Mouse (Mus musculus) adipocyte (in vitro differentiated cells): ENCODE measurements at regions not wholly inside any gene's neighbourhood (a gene's known extent, or its start where the extent isn't known, plus 50 kb on each side); places are given as distances from the start of the nearest gene placed in this dataset.

Source experiments
- DNase-seq: peaks from one replicate; pipeline ENCODE4 v3.0.0-alpha.2; 2016; ENCODE audit warnings: low spot score

DNA sequence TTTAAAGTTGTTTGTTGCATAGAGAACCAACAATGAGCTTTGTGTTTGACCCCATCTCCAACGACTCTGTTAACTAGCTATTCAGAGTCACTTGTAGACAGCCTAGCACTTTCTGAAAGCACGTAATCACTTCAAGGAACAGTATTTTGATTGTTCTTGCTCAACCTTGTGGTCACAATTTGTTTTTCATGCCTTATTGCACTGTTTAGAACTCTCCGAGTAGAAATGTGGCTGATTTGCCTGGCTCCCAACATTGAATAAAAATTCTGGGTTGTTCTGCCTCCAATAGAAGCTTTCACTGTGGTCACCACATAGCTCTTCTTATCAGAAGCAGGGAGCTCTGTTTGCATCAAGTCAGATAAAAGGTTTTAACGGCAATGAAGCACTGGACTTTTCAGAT, 446.9 kb upstream of the Fam19a5 start:
- no peak for DNase-seq

DNA sequence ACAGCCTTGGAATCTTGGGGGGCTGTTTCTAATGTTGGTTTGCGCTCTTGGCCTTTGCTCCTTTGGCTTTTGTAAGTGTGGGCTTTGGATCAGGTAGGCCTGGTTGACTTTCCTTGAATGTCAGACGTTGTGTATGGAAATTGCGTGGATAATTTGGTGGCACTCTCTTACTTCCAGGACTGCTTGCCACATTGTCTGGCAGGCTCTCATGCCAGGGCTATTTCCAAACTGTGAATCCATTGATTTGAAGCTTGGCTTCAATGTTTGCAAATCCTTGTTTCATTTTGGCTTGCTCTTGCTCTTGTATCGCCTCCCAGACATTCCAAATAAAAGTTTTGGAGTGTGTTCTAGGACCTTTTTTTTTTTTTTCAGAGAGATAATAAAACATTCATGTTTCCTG, 443.0 kb upstream of the Fam19a5 start:
- no peak for DNase-seq

DNA sequence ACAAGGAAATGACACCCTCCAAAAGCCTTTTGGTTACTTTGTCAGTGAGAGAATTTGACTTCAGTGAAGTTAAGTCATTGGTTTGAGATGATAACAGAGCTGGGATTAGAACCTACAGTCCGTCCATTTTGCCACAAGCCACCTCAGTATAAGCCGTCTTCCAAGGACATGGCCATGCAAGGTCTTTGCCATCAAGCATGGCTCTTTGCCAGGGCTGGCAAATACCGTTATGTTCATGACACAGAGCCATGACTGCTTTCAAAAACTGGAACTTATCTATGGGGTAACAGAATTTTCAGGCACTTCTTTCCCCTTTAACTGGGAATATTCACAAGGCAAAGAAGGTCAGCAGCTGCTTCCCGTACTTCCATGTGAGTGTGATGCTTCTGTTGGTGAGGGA, 441.9 kb upstream of the Fam19a5 start:
- no peak for DNase-seq

- no peak for DNase-seq
Observed at GRCm38 (mm10) chr15:87105951-87106350, 438.1 kb upstream of the Fam19a5 start.

GRCm38 (mm10) chr15:87107701-87108100, 436.4 kb upstream of the Fam19a5 start:
- no peak for DNase-seq

GRCm38 (mm10) chr15:87108411-87108810, 435.7 kb upstream of the Fam19a5 start:
- DNase-seq = no peak

DNA sequence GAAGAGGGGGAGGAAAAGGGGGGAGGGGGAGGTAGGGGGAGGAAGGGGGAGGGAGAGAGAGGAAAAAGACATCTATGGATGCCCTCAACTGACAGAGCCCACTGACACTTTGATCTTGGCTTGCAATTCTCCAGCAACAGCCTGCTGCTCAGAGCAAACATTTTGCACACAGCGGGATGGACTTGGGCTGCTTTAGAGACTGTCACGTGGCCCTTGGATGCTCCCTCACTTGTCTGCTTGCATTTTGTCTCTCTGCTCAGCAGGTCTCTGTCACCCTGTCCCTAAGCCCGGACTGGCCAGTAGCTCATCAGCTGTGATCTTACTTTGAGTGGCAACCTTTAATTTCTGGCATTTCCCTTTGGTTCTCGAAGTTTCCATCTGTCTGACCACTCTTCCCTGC, 421.4 kb upstream of the Fam19a5 start:
- no peak for DNase-seq

DNA sequence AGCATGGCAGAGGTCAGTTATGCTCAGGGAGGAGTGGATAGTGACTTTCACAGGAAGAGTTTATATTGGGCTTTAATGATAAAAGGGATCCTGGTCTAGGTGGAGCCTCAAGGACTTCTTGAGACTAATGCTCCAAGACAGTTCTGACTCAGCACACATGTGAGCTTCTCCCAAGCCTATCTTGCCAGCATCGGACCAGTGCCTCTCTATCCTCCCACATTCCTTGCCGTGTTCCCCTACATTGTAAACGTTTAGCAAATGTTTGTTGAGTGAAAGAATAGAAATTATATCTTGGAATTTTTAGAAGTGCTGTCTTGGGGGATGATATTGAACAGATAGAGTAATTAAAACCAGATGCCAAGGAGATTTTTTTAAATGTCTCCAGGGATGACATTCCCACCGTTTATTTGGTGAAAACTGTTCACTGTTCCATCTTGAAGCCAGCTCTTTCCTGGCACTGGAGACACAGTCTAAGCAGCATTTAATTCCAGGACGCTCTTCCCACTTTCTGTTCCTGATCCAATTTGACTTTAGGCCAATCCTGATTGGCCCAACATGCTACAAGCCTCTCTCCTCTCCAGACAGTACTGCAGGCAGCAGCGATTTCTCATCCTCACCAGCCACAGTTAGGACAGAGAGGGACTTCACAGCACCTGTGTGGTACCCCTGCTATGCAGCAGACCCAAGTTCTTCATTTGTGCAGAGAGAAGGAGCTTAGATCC, 418.5 kb upstream of the Fam19a5 start:
- DNase-seq = no peak

GRCm38 (mm10) chr15:87138870-87139269, 405.2 kb upstream of the Fam19a5 start:
- no peak for DNase-seq

GRCm38 (mm10) chr15:87169136-87169535, 375.0 kb upstream of the Fam19a5 start:
- no peak for DNase-seq

DNA sequence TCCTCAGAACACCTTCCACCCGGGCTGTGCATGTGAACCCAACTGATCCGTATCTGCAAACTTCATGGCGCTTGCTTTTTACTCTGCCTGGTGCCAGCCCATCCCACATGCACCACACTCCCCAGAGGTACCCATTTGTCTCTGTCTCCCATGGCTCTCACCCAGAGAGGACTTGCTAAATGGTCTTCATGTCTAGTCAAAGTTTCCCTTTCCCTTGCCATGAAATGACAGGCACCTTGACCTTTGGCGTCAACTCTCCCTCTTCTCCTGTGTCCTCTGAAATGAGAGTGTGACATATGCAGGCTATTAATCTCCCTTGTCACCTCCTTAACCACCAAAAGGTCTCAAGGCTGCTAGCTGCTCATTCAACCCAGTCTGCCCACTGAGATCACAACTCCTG, 373.2 kb upstream of the Fam19a5 start:
- no peak for DNase-seq

- DNase-seq = no peak
Observed at GRCm38 (mm10) chr15:87173096-87173495, 371.0 kb upstream of the Fam19a5 start.

- DNase-seq = no peak
Observed at GRCm38 (mm10) chr15:87178646-87179045, 365.5 kb upstream of the Fam19a5 start.

- no peak for DNase-seq
Observed at GRCm38 (mm10) chr15:87180836-87181235, 363.3 kb upstream of the Fam19a5 start.

GRCm38 (mm10) chr15:87184248-87184647, 359.9 kb upstream of the Fam19a5 start:
- no peak for DNase-seq

- no peak for DNase-seq
Observed at GRCm38 (mm10) chr15:87188816-87189455, 355.2 kb upstream of the Fam19a5 start.

- DNase-seq = no peak
Observed at GRCm38 (mm10) chr15:87191901-87192300, 352.2 kb upstream of the Fam19a5 start.

DNA sequence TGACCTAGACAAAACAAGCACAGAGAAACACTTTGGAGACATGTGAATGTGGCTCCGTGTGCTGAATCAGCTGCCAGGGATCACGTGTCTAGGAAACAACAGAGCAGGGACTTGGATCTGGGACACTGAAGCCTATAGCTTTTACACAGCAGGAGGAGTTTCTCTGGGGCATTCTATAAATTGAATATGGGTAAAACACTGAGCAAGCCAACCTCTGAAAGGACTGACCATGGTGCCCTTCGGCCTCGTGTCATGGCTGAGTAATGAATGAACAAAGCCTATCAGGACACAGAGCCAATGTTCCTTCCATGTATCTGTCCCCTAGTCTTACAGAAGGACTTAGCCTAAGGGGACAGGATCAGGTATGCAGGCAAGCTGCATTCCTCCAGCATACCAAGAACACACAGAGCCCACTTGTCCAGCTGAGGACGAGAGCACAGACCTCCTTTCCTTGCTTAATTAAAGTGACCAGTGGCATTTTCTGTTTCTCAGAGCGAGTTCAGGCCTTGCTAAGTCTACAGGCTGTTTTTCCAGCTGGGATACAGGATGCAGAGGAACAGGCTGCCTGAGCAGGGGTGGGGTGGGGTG, 347.7 kb upstream of the Fam19a5 start:
- no peak for DNase-seq

- no peak for DNase-seq
Observed at GRCm38 (mm10) chr15:87199641-87200040, 344.5 kb upstream of the Fam19a5 start.

DNA sequence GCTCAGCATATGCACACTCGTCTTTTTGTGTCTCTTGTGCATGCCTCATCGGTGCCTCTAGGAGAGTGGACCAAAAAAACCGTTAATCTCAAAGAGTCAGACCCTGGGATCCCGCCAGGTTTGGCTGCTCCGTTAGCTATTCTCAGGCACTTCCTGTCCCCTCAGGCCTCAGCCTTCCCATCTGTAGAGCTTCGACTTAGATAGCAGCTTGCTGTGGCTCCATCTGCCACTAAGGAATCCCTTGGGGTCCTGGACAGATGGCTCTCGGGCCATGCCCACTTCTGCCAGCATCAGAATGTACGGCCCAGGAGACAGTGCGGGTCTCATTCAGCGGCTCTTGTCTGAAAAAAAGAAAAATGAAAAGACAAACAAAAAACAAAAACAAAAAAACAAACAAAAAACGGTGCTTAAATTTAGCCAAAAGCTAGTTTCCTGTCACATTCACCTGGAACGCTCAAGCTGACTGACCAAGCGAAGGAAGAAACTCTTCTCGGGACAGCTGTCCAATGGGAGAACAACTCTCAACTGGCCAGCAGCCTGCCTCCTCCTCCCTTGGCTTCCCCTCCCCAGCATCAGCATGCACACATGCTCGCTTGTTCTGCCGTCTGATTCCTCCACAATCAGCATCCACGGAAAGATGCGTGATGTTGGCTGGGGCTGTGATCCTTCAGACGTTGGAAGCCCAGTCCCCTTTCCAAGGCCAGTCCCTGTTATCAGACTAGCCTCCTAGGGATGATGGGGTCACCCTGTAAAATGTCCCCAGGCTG, 343.6 kb upstream of the Fam19a5 start:
- no peak for DNase-seq

DNA sequence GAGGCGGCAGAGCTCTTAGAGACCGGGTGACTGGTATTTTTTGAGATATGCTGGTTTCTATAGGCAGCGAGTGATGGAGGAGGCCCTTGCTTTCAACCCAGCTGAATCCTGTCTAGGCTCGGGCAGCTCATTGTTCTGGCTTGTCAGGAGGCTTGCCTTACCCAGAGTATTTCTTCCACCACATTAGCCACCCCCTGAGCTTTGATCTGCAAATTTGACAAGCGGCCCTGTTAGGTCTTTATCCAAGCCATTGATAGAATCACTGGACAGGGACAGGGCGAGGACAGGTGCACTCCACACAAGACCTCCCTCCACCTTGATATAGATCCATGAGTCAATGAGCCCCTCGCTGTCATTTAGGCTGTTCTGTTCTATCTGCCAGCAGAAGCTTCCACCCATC, 343.0 kb upstream of the Fam19a5 start:
- no peak for DNase-seq

- no peak for DNase-seq
Observed at GRCm38 (mm10) chr15:87229951-87230350, 314.1 kb upstream of the Fam19a5 start.

- no peak for DNase-seq
Observed at GRCm38 (mm10) chr15:87236096-87236495, 308.0 kb upstream of the Fam19a5 start.
